Mouse (Mus musculus) lung, postnatal 10 days (tissue): ENCODE data around the gene Ctps.
A peak's percentile ranks its signal among the peaks of the same experiment; 100 is the strongest.

Experiments used
- DNase-seq: peaks from one replicate; pipeline ENCODE4 v3.0.0; 2021

Ctps gene

GRCm38 (mm10) chr4:120570438-120571069 is 478 bp upstream of the Ctps start:
- DNase-seq = no peak

GRCm38 (mm10) chr4:120569025-120569424 is 1.1 kb downstream of the Ctps start:
- no peak for DNase-seq

GRCm38 (mm10) chr4:120568005-120568404 is 2.1 kb downstream of the Ctps start:
- peak; percentile 38 for DNase-seq

GRCm38 (mm10) chr4:120565726-120566125 is 4.3 kb downstream of the Ctps start:
- DNase-seq = no peak

GRCm38 (mm10) chr4:120556592-120556991 is 13.5 kb downstream of the Ctps start:
- DNase-seq = no peak

- no peak for DNase-seq
Measured at GRCm38 (mm10) chr4:120544896-120545295, 25.2 kb downstream of the Ctps start.

GRCm38 (mm10) chr4:120538664-120539063 is 31.4 kb downstream of the Ctps start:
- DNase-seq = no peak

GRCm38 (mm10) chr4:120531986-120532385 is 38.1 kb downstream of the Ctps start, which contains the start of gene Slfnl1:
Slfnl1 (plus strand) TSS chr4:120532231.
- no peak for DNase-seq

- no peak for DNase-seq
Measured at GRCm38 (mm10) chr4:120528171-120528570, 41.9 kb downstream of the Ctps start.

GRCm38 (mm10) chr4:120523092-120523491 is 47.0 kb downstream of the Ctps start:
- DNase-seq = no peak

- DNase-seq = no peak
Measured at GRCm38 (mm10) chr4:120522351-120522750, 47.7 kb downstream of the Ctps start.

GRCm38 (mm10) chr4:120521761-120522160 is 48.3 kb downstream of the Ctps start:
- DNase-seq = no peak

- peak; percentile 23 for DNase-seq
Measured at GRCm38 (mm10) chr4:120517335-120517734, 52.7 kb downstream of the Ctps start.

GRCm38 (mm10) chr4:120516907-120517306 is 53.2 kb downstream of the Ctps start:
- no peak for DNase-seq

- peak; percentile 15 for DNase-seq
Measured at GRCm38 (mm10) chr4:120516491-120516890, 53.6 kb downstream of the Ctps start.

GRCm38 (mm10) chr4:120514366-120514765 is 55.7 kb downstream of the Ctps start:
- DNase-seq = no peak

GRCm38 (mm10) chr4:120511203-120511602 is 58.9 kb downstream of the Ctps start:
- no peak for DNase-seq

- DNase-seq = no peak
Measured at GRCm38 (mm10) chr4:120506955-120507354, 63.1 kb downstream of the Ctps start.
